Mouse (Mus musculus): ENCODE data around the gene Psenen.

Psenen gene

GRCm38 (mm10) chr7:30588676-30589434, 25.4 kb upstream of the Psenen start, which contains the start of gene Kmt2b:
TSS of gene Kmt2b (minus strand) at chr7:30588726.
- peak; percentile 96 to 98 for DNase-seq

- DNase-seq = peak in 1 of 2 experiments; percentile 46
Observed at GRCm38 (mm10) chr7:30587842-30588667, 24.6 kb upstream of the Psenen start.

- DNase-seq = peak in 1 of 2 experiments; percentile 40
Observed at GRCm38 (mm10) chr7:30586455-30587020, 23.1 kb upstream of the Psenen start.

- no peak for DNase-seq
Observed at GRCm38 (mm10) chr7:30585170-30585569, 21.7 kb upstream of the Psenen start.

- DNase-seq = no peak
Observed at GRCm38 (mm10) chr7:30584339-30584738, 20.9 kb upstream of the Psenen start.

- DNase-seq = no peak
Observed at GRCm38 (mm10) chr7:30581547-30581946, 18.1 kb upstream of the Psenen start.

- no peak for DNase-seq
Observed at GRCm38 (mm10) chr7:30579950-30580349, 16.5 kb upstream of the Psenen start.

- DNase-seq = peak; percentile 74 to 79
Observed at GRCm38 (mm10) chr7:30572969-30573368, 9.5 kb upstream of the Psenen start.

GRCm38 (mm10) chr7:30572389-30572788, 9.0 kb upstream of the Psenen start:
- no peak for DNase-seq

- no peak for DNase-seq
Observed at GRCm38 (mm10) chr7:30567555-30567954, 4.1 kb upstream of the Psenen start.

GRCm38 (mm10) chr7:30566033-30566432, 2.6 kb upstream of the Psenen start:
- DNase-seq = no peak

GRCm38 (mm10) chr7:30564970-30565571, 1.6 kb upstream of the Psenen start, which contains the start of gene Igflr1:
TSS of gene Igflr1 (plus strand) at chr7:30565427.
- peak in 1 of 2 experiments; percentile 18 for DNase-seq

- no peak for DNase-seq
Observed at GRCm38 (mm10) chr7:30563906-30564280, 466 bp upstream of the Psenen start.

GRCm38 (mm10) chr7:30562526-30563116, 806 bp downstream of the Psenen start:
- DNase-seq = no peak

- DNase-seq = peak in 1 of 2 experiments; percentile 18
Observed at GRCm38 (mm10) chr7:30560296-30560695, 3.1 kb downstream of the Psenen start.

- peak; percentile 97 to 99 for DNase-seq
Observed at GRCm38 (mm10) chr7:30559443-30559954, 3.9 kb downstream of the Psenen start, which contains the start of gene Lin37. TSS of gene Lin37 (minus strand) at chr7:30559838.

GRCm38 (mm10) chr7:30558656-30559442, 4.6 kb downstream of the Psenen start:
- no peak for DNase-seq

GRCm38 (mm10) chr7:30557901-30558514, 5.4 kb downstream of the Psenen start:
- peak in 1 of 2 experiments; percentile 20 for DNase-seq

GRCm38 (mm10) chr7:30556894-30557536, 6.4 kb downstream of the Psenen start:
- DNase-seq = peak in 1 of 2 experiments; percentile 28

Measured in cerebellum, adult 18-20 months (tissue).